Mouse (Mus musculus) ovary, postnatal 36 days (tissue): Measurements from ENCODE around the gene Shc4.
A peak's percentile ranks its signal among the peaks of the same experiment; 100 is the strongest.

Experiments
- DNase-seq: peaks from one replicate; pipeline ENCODE4 v3.0.0; 2022; ENCODE audit warnings: low spot score, mixed read lengths

Shc4 gene

DNA sequence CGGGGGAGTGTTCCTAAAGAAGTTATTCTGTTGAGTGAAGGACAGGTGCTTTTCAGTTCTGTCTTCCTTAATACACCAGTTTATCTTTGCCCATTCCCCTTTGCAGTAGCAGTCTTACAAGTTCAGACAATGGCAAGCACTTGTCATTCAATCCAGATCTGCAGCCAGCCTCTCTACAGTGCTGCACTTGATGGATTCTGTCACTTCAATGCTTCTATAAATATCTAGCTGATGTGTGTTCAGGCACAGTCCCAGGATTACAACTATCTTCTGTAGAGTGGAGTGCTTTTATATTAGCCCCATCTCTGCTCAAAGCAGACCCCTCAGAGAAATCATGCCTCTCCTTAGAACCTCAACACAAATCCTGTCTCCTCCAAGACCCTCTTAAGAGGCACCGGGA lies 93.9 kb downstream of the Shc4 start:
- DNase-seq: no peak

DNA sequence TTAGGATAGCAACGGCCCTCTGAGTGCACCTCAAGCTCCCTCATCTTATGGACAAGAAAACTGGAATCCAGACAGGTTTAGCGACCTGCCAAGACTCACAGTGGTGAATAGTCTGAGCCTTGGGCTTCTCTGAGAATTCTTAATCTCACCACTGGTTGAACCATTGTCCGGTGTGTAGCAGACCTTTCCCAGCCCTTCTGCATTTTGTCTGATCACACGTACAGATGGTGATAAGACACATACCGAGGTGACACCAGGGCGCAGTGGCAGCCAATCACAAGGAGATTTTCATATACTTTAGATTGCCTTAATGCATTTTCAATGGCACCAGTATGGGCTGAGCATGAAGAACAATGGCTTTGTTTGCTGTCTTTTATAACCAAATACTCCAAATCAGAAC lies 95.5 kb downstream of the Shc4 start:
- DNase-seq: no peak

GRCm38 (mm10) chr2:125626536-125626935 lies 97.4 kb downstream of the Shc4 start:
- no peak for DNase-seq

GRCm38 (mm10) chr2:125624837-125625351 lies 99.1 kb downstream of the Shc4 start, which contains the start of gene Cep152:
Cep152 (minus strand) TSS chr2:125625113.
- peak; percentile 99 for DNase-seq

DNA sequence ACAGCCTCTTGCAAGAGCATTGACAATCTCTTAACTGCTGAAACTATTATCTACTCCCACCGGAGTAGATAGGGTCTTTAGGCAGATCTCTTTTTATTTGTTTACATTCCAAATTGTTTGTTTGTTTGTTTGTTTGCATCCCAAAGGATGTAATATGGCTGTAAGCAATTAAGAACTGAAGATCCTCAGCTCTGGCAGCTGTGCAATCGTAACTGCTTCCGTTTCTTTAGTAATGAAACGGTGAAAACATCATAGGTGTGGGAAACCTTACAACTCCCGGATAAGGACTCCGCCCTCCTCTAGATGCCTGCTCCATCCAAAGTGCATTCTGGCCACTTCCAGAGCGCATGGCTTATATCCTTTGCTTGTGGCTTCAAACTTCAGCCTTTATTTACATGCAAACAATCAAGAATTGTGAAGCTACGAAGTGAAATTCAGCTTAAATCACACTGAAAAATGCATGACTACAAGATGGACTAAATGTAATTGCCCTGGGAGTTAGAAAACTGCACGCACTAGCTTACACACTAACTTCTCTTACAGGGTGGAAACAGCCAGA lies 99.7 kb downstream of the Shc4 start:
- no peak for DNase-seq

GRCm38 (mm10) chr2:125623211-125623610 lies 100.7 kb downstream of the Shc4 start:
- no peak for DNase-seq

DNA sequence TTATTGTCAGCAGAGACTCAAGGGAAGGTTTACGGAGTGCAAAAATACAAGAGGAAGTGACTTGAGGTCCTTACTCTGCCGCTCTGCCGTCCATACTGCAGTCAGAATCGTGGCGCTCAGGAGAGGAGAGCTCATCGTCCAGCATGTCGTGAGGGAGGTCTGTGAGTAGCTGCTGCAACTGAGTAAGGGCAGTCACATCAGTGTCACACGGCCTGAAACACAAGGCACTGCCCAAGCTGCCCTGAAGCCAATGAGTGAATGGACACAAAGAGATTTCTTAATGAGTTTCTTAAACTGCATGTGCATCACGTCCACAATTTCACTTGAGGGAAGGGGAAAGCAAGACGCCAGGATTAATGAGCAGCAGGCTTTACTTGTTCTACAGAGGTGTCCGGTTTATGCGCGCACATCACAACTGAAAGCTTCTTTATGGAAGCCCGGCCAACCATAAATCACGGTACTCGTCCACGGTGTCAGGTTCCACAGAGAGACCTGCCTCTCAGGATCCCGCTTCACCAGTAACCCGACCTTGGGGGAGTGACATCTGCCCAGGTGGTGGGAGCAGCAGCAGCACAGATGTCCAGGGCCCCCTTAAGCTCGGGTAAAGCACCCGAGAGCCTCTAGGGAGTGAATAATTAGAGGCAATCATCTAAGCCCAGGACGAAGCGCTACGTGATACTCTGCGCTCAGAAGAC lies 103.6 kb downstream of the Shc4 start:
- no peak for DNase-seq

DNA sequence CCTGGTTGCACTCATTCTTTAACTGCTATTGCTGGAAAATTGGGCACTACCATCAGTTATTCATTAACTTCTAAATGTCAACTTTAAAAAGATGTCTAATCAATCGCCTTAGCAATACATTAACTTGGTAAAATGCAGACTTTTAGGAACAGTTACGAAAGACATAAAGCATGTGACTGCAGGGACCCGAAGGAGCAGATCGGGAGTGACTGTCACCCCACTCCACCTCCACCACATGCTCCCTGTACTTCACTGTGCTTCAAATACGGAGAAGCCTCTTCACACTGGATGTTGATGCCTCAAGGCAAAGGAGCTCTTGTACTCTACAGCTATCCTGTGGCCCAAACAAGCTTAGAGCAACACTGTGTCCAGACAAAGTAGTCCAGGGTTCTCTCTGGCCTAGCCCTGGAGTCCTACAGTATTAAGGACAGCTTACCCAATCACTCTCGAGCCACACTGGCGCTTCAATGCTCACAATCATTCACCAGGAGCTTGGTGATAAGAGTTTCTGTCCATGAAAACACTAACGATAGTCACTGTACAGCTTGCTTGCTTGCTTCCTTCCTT lies 108.0 kb downstream of the Shc4 start:
- DNase-seq: no peak

DNA sequence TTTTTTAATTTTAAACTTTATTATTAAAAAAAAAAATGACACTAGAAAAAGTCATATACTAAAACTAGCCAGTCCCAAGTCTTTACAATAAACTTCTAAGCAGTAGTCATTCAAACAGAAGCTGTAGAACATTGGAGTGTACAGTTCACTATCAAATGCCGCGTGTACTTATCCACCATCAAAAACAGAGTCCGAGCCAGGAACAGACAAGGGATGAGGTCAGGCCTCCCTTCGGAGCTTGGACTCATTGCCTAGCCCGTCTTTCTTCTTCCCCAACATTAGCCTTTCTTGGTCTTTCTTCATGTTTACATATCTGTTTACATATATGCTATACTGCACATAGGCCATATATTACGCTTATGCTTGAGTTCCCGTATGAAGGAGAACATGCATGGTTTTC lies 108.5 kb downstream of the Shc4 start:
- no peak for DNase-seq

DNA sequence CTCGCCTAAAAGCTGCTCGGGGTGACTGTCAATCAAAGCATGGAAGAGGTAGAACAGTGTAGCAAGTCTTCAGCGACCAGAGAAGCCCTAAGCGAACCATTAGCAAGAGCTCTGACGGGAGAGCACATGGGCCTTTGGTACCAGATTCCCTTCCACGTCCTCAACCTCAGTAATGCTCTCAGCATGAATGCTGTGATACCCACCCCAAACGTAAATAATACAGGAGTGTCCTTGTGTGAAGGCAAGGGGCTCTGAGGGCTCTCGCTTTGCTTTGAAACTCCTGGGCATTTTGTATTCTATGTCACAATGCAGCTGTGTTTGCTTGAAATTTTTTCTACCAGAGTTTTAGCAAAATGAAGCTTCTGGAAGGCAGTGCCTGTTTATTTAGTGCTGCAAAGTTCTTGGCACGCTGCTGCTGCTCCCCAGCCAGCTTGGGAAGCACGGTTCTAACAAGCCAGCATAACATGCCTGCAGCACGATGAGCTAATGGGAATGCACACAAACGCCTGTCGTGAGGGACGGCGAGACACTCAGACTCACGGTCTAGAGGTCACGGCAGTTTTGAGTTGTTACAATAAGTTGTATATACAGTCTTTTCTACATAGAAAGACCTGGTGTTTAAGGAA lies 117.6 kb downstream of the Shc4 start:
- peak; percentile 22 for DNase-seq

- peak; percentile 73 for DNase-seq
These were observed 119.3 kb downstream of the Shc4 start for GRCm38 (mm10) chr2:125604646-125605045.

GRCm38 (mm10) chr2:125602970-125603369 lies 121.0 kb downstream of the Shc4 start:
- DNase-seq: no peak

- DNase-seq: no peak
These were observed 125.0 kb downstream of the Shc4 start for GRCm38 (mm10) chr2:125598958-125599357.

DNA sequence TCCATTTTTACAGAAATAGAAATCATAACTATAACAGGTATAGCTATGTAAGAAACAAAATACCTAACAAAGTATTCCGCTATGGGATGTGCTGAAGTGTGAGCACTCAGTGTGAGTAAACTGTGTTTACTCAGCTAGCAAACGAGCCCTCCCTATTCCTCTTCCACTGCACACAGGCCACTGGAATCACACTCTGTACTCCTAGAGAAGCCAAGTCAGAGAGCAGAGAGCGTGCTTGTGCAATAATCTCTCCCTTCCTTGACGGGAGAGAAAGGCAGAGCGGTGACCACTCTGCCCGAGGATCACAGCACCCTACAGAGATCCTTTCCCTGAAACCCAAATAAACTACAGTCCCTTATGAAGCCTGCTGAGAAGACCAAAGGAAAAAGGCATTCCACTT lies 125.7 kb downstream of the Shc4 start:
- no peak for DNase-seq

DNA sequence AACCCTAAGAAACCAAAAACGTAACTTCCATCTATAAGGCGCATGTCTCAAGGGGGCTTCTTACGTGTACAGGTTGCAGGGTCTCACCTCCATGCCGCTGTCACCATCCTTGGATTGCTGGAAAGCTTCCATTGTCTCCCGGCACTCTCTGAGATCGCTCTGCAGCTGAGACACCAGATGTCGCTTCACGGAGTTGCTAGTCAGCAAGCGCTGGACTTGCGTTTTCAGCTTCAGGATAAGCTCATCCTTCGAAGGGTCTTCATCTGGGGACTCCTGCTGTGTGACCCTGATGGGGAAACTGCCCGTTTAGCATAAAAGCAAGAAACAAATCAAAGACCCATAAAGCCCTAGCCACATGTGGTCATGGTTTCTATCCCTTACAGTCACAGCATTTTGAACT lies 129.2 kb downstream of the Shc4 start:
- DNase-seq: no peak

DNA sequence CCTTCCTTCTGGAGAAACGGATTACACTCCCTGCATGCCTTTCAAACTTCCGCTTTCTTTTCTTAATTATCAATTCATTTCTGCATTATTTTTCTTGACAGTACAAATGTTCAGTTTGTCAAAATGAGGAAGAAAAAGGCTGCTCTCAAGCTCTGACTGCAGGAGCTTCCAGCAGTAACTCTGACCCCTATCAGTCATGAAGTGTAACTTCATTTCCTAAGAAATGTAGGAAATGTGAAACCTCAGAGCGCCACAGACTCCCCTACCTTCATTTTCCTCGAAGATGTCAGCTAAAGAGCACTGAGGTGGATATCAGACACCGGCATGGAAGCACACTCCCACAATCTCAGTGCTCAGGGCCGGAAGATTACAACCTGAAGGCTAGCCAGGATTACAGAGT lies 129.9 kb downstream of the Shc4 start:
- DNase-seq: no peak

GRCm38 (mm10) chr2:125591895-125592294 lies 132.1 kb downstream of the Shc4 start:
- DNase-seq: no peak

DNA sequence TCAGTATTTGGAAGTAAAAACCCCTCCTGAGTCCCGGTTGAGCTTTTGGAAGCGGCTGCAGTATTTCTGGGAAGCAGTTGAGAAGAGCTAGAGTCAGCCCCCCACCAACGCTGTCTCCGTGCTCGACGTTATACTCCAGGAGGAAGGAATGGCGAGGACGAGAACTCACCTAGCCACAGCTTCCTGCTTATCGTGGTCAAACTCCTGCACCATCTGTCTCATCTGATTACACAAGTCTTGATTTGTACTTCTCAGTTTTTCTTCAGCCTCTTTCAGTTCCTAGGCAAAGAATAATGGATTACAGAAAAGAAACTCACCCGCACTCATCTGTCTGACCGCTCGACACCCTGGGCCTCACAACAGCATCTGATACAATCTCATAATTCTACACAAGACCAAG lies 134.7 kb downstream of the Shc4 start:
- no peak for DNase-seq

DNA sequence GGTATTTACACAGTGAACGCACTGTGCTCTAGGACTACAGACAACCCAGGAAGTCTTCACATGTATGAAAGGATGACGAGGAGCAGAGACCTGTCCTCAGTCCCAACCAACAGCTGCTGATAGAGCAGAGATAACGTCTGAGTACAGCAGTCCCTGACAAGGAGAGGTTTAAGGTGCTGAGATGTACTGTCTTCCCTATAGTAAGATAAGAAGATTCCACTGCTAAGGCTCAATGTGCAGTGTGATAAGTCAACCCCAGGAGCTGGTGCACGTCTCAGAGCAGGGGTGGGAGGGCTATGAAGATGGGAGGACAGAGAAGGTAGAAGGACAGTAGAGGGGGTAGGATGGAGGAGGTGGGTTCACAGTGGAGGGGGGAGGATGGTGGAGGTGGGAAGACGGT lies 142.9 kb downstream of the Shc4 start:
- no peak for DNase-seq

- DNase-seq: no peak
These were observed 146.3 kb downstream of the Shc4 start for GRCm38 (mm10) chr2:125577670-125578069.
